Mouse (Mus musculus): ENCODE data around the gene Wwp2. TPM values are rescaled to one million over a fixed set of nuclear protein-coding genes. Genes with fewer than 3 reads are reported as not detected.

The Wwp2 gene
- total RNA-seq, 2 experiments from 2014 or later = 33.1 to 35.6 TPM

Small RNA genes within 50 kb of the gene (microRNA-seq; reads per million reads assigned to microRNA genes)
- gene Mir140 = 1,729 to 1,760 reads per million in 2 experiments

Other genes with a start within 250 kb of the Wwp2 start
- gene Nfat5, start 142.9 kb upstream of the Wwp2 start, total RNA-seq (2021) = 10 to 100 TPM; 46.5 to 49.4 TPM
- 10 to 100 TPM; 15.8 to 18.4 TPM for gene Nqo1, start 33.2 kb upstream of the Wwp2 start, total RNA-seq (2021)
- gene Nob1, start 11.3 kb upstream of the Wwp2 start, total RNA-seq (2021) = 10 to 100 TPM; 31.7 to 37.0 TPM
- gene Psmd7, start 152.1 kb downstream of the Wwp2 start, total RNA-seq (2021) = 10 to 100 TPM; 86.7 to 90.6 TPM

Measured in heart, postnatal 4 days (tissue).